Mouse (Mus musculus): ENCODE results near the gene Flcn.

DNA sequence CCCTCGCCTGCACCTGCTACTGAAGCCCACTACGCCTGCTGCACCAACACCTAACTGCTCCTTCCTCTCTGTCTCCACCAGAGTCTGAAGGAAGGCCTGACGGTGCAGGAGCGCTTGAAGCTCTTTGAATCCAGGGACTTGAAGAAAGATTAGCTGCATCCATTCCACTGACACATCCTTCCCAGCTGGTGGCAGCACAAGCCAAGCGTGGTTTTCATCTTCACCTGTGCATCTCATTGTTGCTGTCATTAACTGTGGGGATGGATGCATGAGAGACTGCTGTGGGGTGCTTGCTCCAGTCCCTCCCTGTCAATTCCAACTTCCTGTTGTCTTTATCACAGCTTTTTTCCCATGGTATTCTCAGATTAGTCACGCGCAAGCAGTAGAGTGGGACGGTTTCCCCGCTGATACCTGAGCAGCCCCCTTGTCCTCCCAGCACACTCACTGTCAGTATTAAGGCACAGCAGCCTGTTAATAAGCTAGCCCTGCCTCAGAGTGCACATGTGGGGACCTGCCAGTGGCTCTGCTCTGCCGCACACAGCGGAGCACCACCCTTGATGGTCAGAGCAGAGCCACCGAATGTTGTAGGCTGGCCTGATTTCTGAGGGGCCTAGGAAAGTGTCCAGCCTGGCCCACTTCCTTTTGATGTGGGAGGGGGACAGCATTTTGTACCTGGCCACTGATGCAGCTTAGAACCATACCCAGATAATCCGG is 34.2 kb downstream of the Flcn start:
- TF ChIP-seq CTCF (IDR thresholded peaks at IDR 0.05; ENCODE audit: low read depth, low read length) (no peak), GATA1 (IDR thresholded peaks at IDR 0.05; ENCODE audit: borderline replicate concordance, low read length) (no peak)

Measured in G1E (cell line).